Mouse (Mus musculus): Measurements from ENCODE around the gene Ipo5. TPM values are rescaled to one million over a fixed set of nuclear protein-coding genes. Genes with fewer than 3 reads are reported as not detected.

The Ipo5 gene
- 1.6 and 2.1 TPM in 2 replicates for polyA plus RNA-seq (2012; ENCODE audit: insufficient read depth, low replicate concordance)

- peaks cover 17% of the 10 kb centered on the region for H3K4me1 ChIP-seq
- peak within 1 kb of the TSS; percentile 93 for H3K4me3 ChIP-seq (replicated peaks)
- peaks cover 2% of the 10 kb centered on the region for H3K27me3 ChIP-seq (replicated peaks)
- no peaks in the 10 kb centered on the region for H3K9me3 ChIP-seq
- no peaks in the 10 kb centered on the region for H3K36me3 ChIP-seq (replicated peaks; ENCODE audit: low read length)
- TF ChIP-seq FLI1 (IDR thresholded peaks at IDR 0.05; ENCODE audit: low read length) (no peak), GATA1 (IDR thresholded peaks at IDR 0.05; ENCODE audit: borderline replicate concordance, low read length) (no peak)
Measured at GRCm38 (mm10) chr14:120910733-120911324, at the start of gene Ipo5. Ipo5 (plus strand) TSS chr14:120911224.

GRCm38 (mm10) chr14:120863205-120863604 is 47.8 kb upstream of the Ipo5 start:
- Histone ChIP-seq H3K4me3 (replicated peaks) (no peak overlapping the region), H3K4me1 (no peaks in the 10 kb centered on the region), H3K9me3 (peaks cover 55% of the 10 kb centered on the region), H3K27me3 (replicated peaks) (peaks cover 3% of the 10 kb centered on the region), H3K36me3 (replicated peaks; ENCODE audit: low read length) (no peaks in the 10 kb centered on the region)
- TF ChIP-seq GATA1 (IDR thresholded peaks at IDR 0.05; ENCODE audit: borderline replicate concordance, low read length): no peak
- TF ChIP-seq FLI1 (IDR thresholded peaks at IDR 0.05; ENCODE audit: low read length): no peak

GRCm38 (mm10) chr14:120864896-120865295 is 46.1 kb upstream of the Ipo5 start:
- H3K9me3 ChIP-seq: peaks cover 47% of the 10 kb centered on the region
- H3K36me3 ChIP-seq (replicated peaks; ENCODE audit: low read length): no peaks in the 10 kb centered on the region
- peaks cover 3% of the 10 kb centered on the region for H3K27me3 ChIP-seq (replicated peaks)
- H3K4me3 ChIP-seq (replicated peaks): no peak overlapping the region
- H3K4me1 ChIP-seq: no peaks in the 10 kb centered on the region
- TF ChIP-seq FLI1 (IDR thresholded peaks at IDR 0.05; ENCODE audit: low read length): no peak
- no peak for TF ChIP-seq GATA1 (IDR thresholded peaks at IDR 0.05; ENCODE audit: borderline replicate concordance, low read length)

- H3K4me3 ChIP-seq (replicated peaks): no peak overlapping the region
- no peaks in the 10 kb centered on the region for H3K36me3 ChIP-seq (replicated peaks; ENCODE audit: low read length)
- TF ChIP-seq FLI1 (IDR thresholded peaks at IDR 0.05; ENCODE audit: low read length) (no peak), GATA1 (IDR thresholded peaks at IDR 0.05; ENCODE audit: borderline replicate concordance, low read length) (no peak)
- H3K4me1 ChIP-seq: no peaks in the 10 kb centered on the region
- H3K27me3 ChIP-seq (replicated peaks): peaks cover 3% of the 10 kb centered on the region
- peaks cover 44% of the 10 kb centered on the region for H3K9me3 ChIP-seq
Measured at GRCm38 (mm10) chr14:120866573-120866972, 44.5 kb upstream of the Ipo5 start.

GRCm38 (mm10) chr14:120867121-120867520 is 43.9 kb upstream of the Ipo5 start:
- no peaks in the 10 kb centered on the region for H3K4me1 ChIP-seq
- H3K4me3 ChIP-seq (replicated peaks): no peak overlapping the region
- H3K27me3 ChIP-seq (replicated peaks): peaks cover 3% of the 10 kb centered on the region
- H3K36me3 ChIP-seq (replicated peaks; ENCODE audit: low read length): no peaks in the 10 kb centered on the region
- TF ChIP-seq GATA1 (IDR thresholded peaks at IDR 0.05; ENCODE audit: borderline replicate concordance, low read length) (no peak), FLI1 (IDR thresholded peaks at IDR 0.05; ENCODE audit: low read length) (no peak)
- H3K9me3 ChIP-seq: peaks cover 48% of the 10 kb centered on the region

GRCm38 (mm10) chr14:120868494-120868893 is 42.5 kb upstream of the Ipo5 start:
- H3K4me3 ChIP-seq (replicated peaks): no peak overlapping the region

GRCm38 (mm10) chr14:120870736-120871135 is 40.3 kb upstream of the Ipo5 start:
- Histone ChIP-seq H3K4me1 (peaks cover under 1% of the 10 kb centered on the region; the same call in 1 of the 2 replicates), H3K4me3 (replicated peaks) (no peak overlapping the region), H3K36me3 (replicated peaks; ENCODE audit: low read length) (no peaks in the 10 kb centered on the region), H3K9me3 (peaks cover 52% of the 10 kb centered on the region), H3K27me3 (replicated peaks) (no peaks in the 10 kb centered on the region)
- TF ChIP-seq GATA1 (IDR thresholded peaks at IDR 0.05; ENCODE audit: borderline replicate concordance, low read length): no peak
- no peak for TF ChIP-seq FLI1 (IDR thresholded peaks at IDR 0.05; ENCODE audit: low read length)

More at GRCm38 (mm10) chr14:120868494-120868893, 42.5 kb upstream of the Ipo5 start:
- TF ChIP-seq GATA1 (IDR thresholded peaks at IDR 0.05; ENCODE audit: borderline replicate concordance, low read length): no peak
- TF ChIP-seq FLI1 (IDR thresholded peaks at IDR 0.05; ENCODE audit: low read length): no peak
- H3K4me1 ChIP-seq: no peaks in the 10 kb centered on the region
- no peaks in the 10 kb centered on the region for H3K36me3 ChIP-seq (replicated peaks; ENCODE audit: low read length)
- H3K27me3 ChIP-seq (replicated peaks): no peaks in the 10 kb centered on the region
- peaks cover 52% of the 10 kb centered on the region for H3K9me3 ChIP-seq

- Histone ChIP-seq H3K36me3 (replicated peaks; ENCODE audit: low read length) (no peaks in the 10 kb centered on the region), H3K4me1 (peaks cover 18% of the 10 kb centered on the region), H3K9me3 (peaks cover 41% of the 10 kb centered on the region), H3K27me3 (replicated peaks) (no peaks in the 10 kb centered on the region), H3K4me3 (replicated peaks) (no peak overlapping the region)
- no peak for TF ChIP-seq FLI1 (IDR thresholded peaks at IDR 0.05; ENCODE audit: low read length)
- no peak for TF ChIP-seq GATA1 (IDR thresholded peaks at IDR 0.05; ENCODE audit: borderline replicate concordance, low read length)
Measured at GRCm38 (mm10) chr14:120874397-120874796, 36.6 kb upstream of the Ipo5 start.

GRCm38 (mm10) chr14:120875144-120875543 is 35.9 kb upstream of the Ipo5 start:
- Histone ChIP-seq H3K9me3 (peaks cover 34% of the 10 kb centered on the region), H3K36me3 (replicated peaks; ENCODE audit: low read length) (no peaks in the 10 kb centered on the region), H3K4me1 (peaks cover 18% of the 10 kb centered on the region), H3K4me3 (replicated peaks) (no peak overlapping the region), H3K27me3 (replicated peaks) (no peaks in the 10 kb centered on the region)
- TF ChIP-seq FLI1 (IDR thresholded peaks at IDR 0.05; ENCODE audit: low read length): no peak
- TF ChIP-seq GATA1 (IDR thresholded peaks at IDR 0.05; ENCODE audit: borderline replicate concordance, low read length): no peak

GRCm38 (mm10) chr14:120875811-120876388 is 35.1 kb upstream of the Ipo5 start:
- Histone ChIP-seq H3K4me3 (replicated peaks) (peak overlapping the region; percentile 12), H3K36me3 (replicated peaks; ENCODE audit: low read length) (no peaks in the 10 kb centered on the region), H3K27me3 (replicated peaks) (no peaks in the 10 kb centered on the region), H3K4me1 (peaks cover 20% of the 10 kb centered on the region), H3K9me3 (peaks cover 33% of the 10 kb centered on the region)
- TF ChIP-seq FLI1 (IDR thresholded peaks at IDR 0.05; ENCODE audit: low read length): no peak
- no peak for TF ChIP-seq GATA1 (IDR thresholded peaks at IDR 0.05; ENCODE audit: borderline replicate concordance, low read length)

Measured in megakaryocyte, embryonic 14.5 days (primary cell).